Mouse (Mus musculus) liver, postnatal 0 days (tissue): ENCODE data around the gene Ip6k3.

Source experiments
- CTCF ChIP-seq: sonication (generic); IDR thresholded peaks from 2 replicates; pipeline ENCODE4 v1.5.1; 2016; ENCODE audit warnings: antibody characterized with exemption, low read depth
- EP300 ChIP-seq: IDR thresholded peaks from 2 replicates; pipeline ENCODE4 v1.6.1; 2016; ENCODE audit warnings: antibody characterized with exemption, low read depth, mild to moderate bottlenecking

- TF ChIP-seq CTCF, result no peak
- TF ChIP-seq EP300, result no peak
Observed at GRCm38 (mm10) chr17:27179681-27180280, 12.2 kb upstream of the Ip6k3 start.
